1 mouse cellular context compared by ENCODE assay signal in genomic region chr10:128227592-128227991, GRCm38 (mm10).
TF ChIP-seq lines count a peak whose summit lies in the region.

No protein-coding gene starts in this region.

TF ChIP-seq in MEL, 35 proteins besides CTCF, POLR2A, EP300 and RAD21:
- no peak for TF ChIP-seq ZMIZ1 (IDR thresholded peaks at IDR 0.05; ENCODE audit: low read depth, low read length)
- TF ChIP-seq BHLHE40 (IDR thresholded peaks at IDR 0.05; ENCODE audit: borderline replicate concordance, low read depth, low read length): peak; percentile 43
- no peak for TF ChIP-seq MAZ (IDR thresholded peaks at IDR 0.05; ENCODE audit: low read depth, low read length)
- TF ChIP-seq MXI1 (IDR thresholded peaks at IDR 0.05; ENCODE audit: low read depth, low read length): peak; percentile 56; the same call in 1 of the 2 replicates
- TF ChIP-seq MAX (IDR thresholded peaks at IDR 0.05; ENCODE audit: low read length): no peak
- TF ChIP-seq USF1 (IDR thresholded peaks at IDR 0.05; ENCODE audit: low read depth, low read length): no peak
- no peak for TF ChIP-seq USF2 (IDR thresholded peaks at IDR 0.05; ENCODE audit: borderline replicate concordance in 1 of 2, insufficient read depth in 1 of 2, low read depth in 1 of 2, low read length in 2 of 2)
- no peak for TF ChIP-seq POLR2AphosphoS2 (IDR thresholded peaks at IDR 0.05; ENCODE audit: low read length)
- TF ChIP-seq RCOR1 (IDR thresholded peaks at IDR 0.05; ENCODE audit: low read depth, low read length): no peak
- TF ChIP-seq SIN3A (IDR thresholded peaks at IDR 0.05; ENCODE audit: low read length): no peak
- TF ChIP-seq NELFE (IDR thresholded peaks at IDR 0.05; ENCODE audit: low read depth, low read length): no peak
- TF ChIP-seq TAL1 (IDR thresholded peaks at IDR 0.05; ENCODE audit: low read length): no peak
- no peak for TF ChIP-seq MYB (IDR thresholded peaks at IDR 0.05; ENCODE audit: low read depth, low read length)
- TF ChIP-seq NRF1 (IDR thresholded peaks at IDR 0.05; ENCODE audit: insufficient read depth, low read depth, low read length, poor library complexity, severe bottlenecking): no peak
- TF ChIP-seq ZKSCAN1 (IDR thresholded peaks at IDR 0.05; ENCODE audit: low read depth, low read length): no peak
TF ChIP-seq in MEL: peak in this region for 2.
